Mouse (Mus musculus): Measurements from ENCODE around the gene Cbx4.
A peak's percentile ranks its signal among the peaks of the same experiment; 100 is the strongest.

The Cbx4 gene

DNA sequence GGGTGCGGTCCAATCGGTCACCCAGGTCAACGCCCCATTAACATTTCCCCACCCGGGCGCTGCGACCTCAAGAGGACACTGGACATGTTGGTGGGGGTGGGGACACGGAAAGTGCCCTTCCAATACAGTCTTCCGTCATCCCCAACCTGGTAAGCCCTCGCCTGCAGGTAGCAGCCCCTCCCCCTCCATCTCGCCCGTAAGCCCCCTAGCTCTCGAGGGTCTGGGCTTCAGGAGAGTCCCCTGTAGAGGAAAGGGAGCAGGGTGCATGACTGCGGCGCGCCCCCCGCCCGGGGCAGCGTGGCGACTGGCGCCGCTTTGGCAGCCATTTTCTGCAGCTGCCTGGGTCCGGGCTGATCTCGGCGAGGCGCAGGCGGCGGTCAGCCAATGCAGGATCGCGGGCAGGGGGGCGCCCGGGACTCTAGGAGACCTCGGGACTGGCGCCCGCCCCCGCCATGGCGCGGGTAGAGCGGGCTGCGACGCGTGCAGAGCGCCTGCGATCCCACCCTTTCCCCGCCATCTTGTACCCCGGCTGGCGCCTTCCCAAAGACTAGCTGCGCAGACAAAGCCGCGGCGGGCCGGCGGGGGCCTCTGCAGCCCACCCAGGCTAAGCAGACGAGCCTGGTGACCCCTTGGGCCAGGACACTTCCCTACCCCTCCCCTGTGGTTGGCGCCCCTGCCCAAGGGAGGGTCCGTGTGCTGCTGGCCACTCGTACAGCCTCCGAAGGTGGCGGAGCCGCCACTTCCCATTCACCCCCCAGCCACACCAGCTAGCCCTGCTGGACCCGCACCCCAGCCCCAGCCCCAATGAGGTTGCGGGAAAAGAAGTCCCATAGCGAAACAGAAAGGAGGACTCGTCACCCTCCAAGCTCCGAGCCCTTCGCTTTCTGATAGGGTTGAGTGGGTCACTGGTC, 29.5 kb downstream of the Cbx4 start:
- no peak for ATAC-seq (ENCODE audit: low TSS enrichment)

DNA sequence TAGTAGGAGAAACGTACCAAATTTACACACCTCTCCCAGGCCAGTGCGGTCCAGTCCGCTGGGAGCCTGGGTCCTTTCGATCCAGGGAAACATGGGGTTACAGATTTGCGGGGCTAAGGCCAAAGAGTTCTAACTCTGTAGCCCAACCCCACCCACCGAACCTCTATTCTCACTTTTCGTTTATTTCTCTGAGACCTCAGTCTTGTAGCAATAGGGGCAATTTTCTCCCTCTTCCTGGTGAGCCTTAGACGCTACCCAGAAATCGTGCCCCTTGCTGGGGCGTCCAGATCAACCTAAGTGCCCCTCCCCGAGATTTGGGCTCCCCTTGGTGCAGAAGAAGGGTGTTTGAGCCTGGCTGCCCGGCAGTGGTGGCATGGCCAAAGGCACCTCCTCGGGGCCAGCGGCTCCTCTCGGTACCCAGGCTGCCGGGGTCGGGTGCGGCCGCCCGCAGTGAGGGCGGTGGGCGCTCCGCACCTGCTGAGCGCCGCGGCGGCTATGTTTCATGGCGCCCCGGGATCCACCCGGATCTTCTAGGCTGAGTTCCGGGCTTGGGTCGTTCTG, 30.4 kb downstream of the Cbx4 start:
- ATAC-seq (ENCODE audit: low TSS enrichment), result no peak

DNA sequence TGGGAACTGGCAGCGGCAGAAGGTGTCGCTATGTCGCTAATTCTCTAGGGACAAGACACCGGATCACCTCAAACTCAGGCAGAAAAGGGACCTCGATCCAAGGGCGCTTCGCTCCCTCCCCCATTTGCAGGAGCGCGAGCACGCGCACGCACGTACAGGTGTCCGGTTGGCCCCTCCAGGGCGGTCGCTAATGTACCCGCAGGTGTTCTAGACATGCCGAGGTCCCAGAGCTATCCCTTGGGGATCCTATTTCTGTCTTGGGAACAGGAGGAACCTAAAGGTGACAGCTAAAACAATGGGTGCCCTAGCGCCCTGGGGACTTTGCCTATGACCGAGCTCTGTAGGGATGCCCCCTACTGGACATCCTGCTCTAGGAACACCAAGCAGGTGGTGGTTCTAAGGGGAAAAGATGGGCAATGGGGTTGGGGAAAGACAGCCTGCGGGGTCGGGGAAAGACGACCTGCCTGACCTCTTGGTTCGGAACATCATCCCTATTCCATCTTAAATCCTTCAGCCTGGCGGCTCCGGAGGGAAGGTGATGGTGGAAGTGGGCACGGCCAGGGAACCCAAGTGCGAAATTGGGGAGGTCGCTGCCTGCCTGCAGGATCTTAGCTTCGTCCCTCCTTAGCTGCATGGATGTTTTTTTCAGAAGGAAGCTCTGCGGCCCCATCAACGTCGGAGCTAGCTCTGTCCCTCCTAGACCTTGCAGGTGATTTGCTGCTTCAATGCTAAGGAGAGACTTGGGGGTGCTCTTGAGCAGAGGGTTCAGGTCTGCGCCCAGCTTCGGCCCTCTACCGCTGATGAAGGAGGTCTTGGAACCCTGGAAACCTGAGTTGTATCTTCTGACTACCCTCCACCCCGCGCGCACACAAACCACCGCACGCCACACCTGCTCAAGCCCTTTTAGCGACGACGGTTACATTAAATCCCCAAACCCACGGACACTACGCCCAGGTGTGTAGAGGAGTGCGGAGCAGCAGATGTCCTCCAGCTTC, 31.4 kb downstream of the Cbx4 start:
- no peak for ATAC-seq (ENCODE audit: low TSS enrichment)

DNA sequence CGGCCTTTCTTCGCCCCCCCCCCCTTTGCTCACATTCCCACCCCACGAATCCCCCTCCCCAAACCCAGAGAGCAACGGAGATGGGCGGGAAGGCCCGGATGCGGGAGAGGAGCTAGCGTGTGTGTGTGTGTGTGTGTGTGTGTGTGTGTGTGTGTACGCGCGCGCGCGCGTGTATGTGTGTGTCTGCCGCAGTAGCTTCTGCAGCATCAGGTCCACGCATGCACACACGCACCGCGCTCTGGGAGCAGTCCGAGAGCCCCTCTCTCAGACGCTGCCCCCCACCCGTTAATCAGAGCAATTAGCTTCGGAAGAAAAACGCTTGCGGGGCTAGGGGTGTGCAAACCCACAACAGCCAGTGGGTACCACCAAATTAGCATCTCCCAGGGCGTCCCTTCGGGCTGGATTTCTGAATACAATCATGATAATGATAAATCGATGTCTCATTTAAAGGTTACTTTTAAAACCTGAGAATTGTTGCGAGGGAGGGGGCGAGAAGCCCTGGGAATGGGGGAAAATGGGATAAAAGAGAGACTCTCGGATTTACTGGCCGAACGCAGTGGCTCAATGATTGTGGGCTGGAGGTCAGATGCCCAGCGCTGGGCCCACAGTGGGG, 32.2 kb downstream of the Cbx4 start:
- no peak for ATAC-seq (ENCODE audit: low TSS enrichment)

DNA sequence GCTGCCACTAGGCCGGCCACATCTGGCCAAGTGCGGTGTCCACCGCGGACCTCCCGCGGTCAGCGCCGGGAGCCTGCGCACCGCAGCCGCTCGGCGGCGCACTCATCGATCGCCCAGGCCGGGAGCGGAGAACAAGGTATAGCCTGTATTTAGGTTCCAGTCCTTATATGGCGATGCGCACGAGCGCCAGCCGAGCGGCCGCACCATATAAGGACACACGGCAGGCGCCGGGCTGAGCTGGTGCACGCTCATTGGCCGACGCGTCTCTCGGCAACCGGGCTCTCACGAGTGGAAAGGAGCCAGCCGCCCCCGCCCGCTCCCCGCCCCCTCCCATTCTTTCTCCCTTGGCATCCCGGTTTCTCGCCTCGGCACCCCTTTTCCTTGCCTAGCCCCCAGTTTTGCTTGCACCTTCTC, 32.8 kb downstream of the Cbx4 start:
- ATAC-seq (ENCODE audit: low TSS enrichment), result peak; percentile 76; the same call in 1 of the 2 replicates

DNA sequence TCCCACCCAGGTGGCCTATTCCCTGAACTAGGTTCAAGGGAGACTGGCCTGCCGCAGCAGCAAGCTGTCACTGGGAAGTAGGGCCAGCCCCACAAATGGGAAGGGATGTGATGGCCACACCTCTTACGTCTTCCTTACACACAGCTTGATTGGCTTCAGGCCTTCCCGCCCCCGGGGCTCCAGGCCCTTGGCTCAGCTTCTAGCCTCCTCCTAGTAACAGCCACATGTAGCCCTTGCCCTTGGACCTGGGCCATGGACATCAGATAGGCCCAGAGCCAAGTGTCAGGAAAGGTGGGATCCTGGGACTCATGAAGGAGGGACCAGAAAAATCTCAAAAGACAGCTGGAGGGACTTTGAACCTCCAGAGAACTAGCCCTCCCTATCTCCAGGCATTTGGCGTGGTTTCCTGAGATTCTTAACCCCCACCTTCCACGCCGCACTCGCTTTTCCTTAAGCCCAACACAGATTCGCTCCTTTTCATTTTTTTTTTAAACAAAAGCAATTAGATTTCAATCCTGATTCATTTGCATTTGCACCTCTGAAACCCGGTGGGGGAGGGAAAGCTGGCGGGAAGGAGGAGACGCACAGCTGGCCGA, 33.3 kb downstream of the Cbx4 start:
- ATAC-seq (ENCODE audit: low TSS enrichment), result no peak

DNA sequence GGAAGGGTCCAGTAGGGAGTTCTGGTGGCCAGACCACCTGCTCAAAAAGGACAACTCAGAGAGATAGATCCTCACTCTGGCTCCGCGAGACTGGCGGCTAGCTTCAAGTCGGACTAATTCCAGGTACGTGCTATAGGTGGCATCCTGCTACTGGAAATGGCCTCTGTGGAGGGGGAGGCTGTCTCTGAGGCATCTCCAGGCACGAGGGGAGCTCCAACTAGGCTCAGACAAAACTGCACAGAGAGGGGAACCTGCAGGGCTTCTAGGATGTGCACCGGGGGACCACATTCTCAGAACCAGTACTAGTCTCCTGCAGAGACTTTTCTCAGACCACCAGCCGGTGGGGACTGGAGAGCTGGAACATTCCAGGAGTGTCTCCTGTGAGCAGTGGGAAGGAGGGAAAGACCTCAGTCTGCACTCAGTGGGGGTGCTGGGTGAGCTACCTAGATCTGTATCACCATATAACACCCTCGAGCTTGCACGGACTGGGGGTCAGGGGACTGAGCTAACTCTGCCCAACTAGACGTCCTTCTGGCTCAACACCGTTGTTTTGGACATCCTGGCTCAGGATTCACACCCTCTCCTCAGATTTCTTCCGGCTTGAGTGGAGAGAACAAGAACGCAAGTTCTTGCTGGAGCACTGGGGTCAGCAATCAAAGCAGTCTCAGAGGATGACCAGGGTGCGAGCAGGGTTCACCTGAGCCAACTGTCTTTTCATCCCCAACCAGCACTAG, 33.9 kb downstream of the Cbx4 start:
- ATAC-seq (ENCODE audit: low TSS enrichment), result no peak; the same call in 1 of the 2 replicates

DNA sequence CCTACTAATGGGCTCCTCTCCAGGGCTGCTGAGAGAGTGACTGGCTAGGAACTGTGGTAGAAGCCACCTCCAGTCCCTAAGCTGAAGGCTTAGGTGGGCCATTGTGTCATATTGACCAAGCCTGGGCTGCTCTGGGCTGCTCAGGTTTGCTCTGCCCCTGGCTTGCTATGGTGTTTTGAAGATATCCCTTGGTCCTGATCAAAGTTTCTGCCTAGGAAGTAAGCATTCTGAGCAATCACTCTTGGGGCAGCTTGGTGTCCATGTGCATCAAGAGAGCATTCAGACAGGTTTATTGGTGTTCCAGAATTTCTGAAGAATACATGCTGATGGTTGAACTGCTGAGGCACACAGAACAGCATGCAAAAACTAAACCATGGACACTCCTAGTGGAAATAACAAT, 34.6 kb downstream of the Cbx4 start:
- no peak for ATAC-seq (ENCODE audit: low TSS enrichment)

DNA sequence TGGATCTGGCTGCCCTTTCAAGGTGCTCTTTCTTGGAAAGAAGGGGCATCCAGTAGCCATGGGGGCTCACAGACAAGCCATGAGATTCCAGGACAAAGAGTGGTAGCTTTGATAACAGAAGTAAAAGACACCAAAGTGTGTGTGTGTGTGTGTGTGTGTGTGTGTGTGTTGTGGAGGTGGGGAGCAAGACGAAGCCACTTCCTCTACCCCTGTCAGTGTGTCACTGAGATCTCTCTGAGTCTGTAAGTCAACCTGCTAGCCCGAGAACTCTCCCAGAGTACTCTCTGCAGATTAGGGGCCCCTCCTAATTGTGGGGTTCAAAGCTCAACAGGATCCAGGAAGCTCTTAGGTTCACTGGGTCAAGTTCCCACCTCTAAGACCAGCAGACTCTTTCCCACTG, 35.7 kb downstream of the Cbx4 start:
- no peak for ATAC-seq (ENCODE audit: low TSS enrichment)

DNA sequence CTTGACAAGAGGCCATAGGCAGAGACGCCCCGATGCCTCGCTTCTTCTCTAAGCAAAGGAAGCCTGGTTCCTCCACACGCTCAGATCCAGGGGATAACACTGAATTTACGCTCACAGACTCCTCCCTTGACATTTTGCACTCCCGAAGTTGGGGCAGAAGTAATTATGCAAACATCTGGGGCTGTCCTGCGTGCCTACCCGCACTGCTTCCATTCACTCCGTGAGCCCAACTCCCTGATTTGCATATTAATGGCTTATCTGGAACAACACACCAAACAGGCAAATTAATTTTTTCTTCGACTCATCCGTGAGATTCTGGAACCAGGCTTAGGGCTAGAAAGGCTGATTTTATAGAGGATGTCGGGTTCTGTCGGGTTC, 37.9 kb downstream of the Cbx4 start:
- no peak for ATAC-seq (ENCODE audit: low TSS enrichment)

DNA sequence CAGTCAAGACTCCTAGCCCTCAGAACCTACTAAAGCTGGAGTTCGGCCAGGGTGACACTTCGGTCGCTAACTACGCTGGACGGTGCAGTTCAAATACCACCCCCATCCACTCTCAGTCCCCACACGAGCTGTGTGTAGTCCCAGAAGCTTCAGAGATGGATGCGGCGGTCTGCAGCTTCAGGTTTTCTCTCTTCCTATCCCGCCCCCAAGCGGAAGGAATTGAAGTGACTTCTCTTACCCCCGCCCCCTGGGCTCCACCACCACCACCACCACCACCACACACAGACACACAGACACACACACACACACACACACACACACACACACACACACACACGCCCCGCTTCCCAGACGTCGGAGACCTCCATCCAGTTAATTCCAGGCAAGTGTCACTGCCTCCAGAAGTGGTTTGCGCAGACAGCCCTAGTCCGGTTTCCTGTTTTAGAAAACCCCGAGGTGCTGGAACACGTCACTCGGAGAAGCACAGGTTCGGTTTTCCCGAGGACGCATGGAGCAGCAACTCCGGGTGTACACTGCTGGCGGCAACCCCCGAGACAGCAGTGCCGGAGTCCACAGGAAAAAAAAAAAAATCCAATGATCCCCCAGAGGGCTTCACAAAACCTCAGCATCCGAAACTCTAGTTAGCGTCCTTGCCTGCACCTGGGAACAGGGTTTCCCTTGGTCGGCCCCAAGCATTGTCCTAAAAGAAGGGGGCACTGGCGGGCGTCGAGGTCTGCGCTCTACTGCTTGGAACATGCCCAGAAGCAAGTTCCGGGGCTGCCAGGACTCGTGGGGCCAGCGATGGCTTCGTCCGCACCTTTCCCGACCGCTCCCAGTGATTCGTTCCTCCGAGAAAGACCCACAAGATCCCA, 38.5 kb downstream of the Cbx4 start:
- no peak for ATAC-seq (ENCODE audit: low TSS enrichment)

DNA sequence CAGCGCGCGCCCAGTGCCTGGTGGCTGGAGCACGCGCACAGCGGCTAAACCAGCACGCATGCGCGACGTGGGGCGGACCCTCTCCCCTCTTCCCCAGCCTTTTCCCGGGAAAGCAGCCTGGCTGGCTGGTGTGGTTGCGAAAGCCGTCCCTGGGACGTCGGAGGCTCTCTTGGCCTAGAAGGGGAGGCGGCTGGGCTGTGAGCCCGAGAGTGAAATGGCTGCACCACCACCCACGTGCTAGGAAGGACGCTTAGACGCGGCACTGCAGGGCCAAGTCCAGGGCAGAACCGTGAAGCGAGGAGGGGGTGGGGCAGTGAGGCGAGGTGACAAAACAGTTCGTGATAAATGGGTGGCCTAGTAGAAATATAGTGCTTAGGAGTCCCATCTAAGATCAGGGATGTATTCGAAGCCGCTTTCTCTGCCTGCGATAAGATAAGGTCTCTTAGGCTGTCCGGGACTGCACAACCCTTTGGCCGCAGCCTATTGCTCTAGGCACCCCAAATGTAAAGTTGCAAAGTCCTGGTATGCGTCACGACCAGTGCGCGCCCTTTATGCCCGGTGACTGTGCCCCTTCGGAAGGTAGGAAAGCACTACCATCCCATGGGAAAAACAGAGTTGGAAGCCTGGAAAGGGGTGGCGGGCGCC, 39.3 kb downstream of the Cbx4 start:
- no peak for ATAC-seq (ENCODE audit: low TSS enrichment)

DNA sequence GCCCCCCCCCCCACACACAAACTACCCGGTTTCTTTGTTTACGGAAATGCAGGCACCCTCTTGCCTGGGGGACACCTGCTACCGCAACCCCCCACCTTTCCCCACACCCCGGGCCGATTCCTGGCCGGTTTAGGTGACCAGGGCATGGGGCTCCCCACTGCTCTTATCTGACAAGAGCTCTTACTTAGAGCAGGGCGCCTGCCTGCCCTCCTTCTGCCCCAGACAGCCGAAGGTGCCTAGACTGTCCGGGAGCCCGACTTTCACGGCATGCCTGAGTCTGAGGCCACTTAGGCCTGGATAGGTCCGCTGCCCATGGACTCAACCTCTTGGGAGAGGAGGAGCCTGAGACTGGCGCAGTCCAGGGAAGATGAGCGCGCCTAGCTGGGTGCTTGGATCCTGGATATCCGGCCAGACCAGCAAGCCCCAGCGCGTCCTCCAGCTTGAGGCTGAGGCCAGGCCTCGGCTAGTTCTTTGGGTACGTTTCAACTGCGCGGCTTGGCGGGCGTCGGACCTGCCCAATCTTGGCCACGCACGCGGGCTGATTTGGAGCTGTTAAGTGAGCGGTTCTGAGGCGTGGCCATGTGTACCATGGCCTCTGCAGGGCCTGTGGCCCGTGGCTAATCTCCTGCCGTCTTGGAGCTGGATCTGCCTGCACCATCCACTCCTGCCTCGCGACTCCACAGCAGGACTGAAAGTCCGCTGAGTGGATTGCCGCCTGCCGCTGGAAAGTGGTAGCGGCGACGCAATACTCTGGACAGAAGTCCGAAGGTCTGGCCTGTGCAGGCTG, 41.3 kb downstream of the Cbx4 start:
- no peak for ATAC-seq (ENCODE audit: low TSS enrichment)

DNA sequence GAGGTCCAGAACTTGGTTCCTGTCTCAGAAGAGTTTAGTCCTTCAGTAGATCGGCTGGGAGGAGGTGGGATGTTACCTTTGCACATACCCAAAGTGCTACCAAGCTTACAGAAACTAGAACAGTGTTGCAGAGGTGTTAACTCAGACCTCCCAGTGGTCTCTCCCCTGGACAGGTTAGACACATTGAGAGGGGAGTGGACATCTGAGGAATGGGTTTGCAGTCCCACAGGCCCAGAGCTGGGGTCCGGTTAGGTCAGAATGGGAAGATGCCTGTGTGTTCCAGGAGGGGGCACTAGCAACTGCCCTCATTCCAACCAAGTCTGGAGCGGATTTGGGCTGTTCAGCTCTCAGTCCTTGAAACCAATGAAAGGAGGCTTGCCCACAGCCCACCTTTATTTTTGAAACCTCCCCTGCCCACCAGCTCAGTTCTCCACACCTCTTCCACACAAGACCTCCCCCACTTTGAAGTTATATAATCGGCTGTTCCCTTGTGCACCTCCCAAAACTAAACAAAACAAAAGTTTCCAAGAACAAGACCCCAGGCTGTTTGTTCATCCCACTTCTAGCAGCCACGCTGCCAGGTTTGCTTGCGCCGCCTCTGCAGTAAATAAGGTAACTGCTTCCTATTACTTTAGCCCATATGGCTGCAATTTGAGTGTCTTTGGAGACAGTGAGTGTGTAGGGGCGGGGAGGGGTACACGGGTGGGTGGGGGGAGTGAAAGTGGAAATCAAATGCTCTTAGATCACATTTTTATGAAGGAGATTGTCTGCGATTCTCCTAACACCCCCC, 42.1 kb downstream of the Cbx4 start:
- no peak for ATAC-seq (ENCODE audit: low TSS enrichment)

DNA sequence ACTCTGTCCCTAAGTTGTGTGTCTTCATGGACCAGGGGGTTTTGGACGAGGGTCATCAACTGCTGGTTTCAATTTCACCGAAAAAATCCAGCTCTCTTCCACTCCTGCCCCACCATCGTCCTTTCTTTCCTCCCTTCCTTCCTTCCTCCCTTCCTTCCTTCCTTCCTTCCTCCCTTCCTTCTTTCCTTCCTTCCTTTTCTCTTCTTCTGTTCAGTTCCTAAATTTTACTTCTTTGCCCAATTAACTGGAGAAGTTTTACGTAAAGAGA, 42.8 kb downstream of the Cbx4 start:
- ATAC-seq (ENCODE audit: low TSS enrichment), result no peak

DNA sequence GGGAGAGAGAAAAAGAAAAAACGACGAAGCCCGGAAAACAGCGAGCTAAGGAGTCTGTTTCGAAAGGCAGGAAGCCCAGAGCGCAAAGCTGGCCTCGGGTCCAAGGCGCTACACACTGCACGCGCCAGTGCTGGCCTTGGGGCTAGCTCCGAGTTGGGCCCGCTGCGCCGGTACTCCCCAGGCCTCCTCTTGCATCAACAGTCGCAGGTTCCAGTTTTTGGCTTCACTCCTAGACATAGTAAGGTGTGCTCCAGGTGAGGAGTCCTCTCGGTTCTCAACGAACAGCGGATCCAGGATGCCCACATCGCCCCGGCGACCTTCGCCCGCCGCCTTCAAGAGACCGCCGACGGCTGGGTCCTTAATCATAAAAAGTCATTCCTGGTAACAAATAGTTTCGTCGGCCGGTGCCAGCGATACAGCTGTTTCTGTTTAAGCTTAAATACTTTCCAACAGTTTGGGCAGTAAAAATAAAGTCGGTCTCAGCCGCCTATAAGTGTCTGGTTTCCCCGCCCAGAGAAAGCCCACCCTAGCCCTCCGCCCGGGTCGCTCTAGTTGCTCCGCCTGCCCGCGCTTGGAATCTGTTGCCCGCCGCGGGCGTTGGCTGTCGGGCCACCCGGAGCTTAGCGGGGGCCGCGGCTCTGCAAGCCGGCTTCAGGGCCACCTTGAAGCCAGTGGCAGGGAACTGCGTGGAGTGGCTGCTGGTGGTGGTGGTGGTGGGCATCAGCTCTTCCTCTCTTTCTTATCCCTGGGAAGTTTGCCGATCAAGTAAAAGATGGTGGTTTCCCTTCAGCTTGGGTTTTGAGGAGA, 43.4 kb downstream of the Cbx4 start:
- ATAC-seq (ENCODE audit: low TSS enrichment), result no peak

Measured in frontal cortex, adult (tissue).